Mouse (Mus musculus): ENCODE measurements around the gene Rrp1b. TPM values are rescaled to one million over a fixed set of nuclear protein-coding genes. Genes with fewer than 3 reads are reported as not detected.

The Rrp1b gene
- polyA plus RNA-seq, 1 experiment: not detected

GRCm38 (mm10) chr17:32003251-32003650 lies 32.6 kb upstream of the Rrp1b start:
- H3K4me1 ChIP-seq (ENCODE audit: control insufficient read depth, insufficient read depth, low read length): 0 out of 2 replicates have a peak, but pooled peaks cover 3% of the 10 kb centered on the region
- H3K27ac ChIP-seq (ENCODE audit: insufficient read depth, low read depth, low read length): no peak overlapping the region
- no peak overlapping the region for H3K4me3 ChIP-seq (ENCODE audit: insufficient read depth, low read depth, low read length)
- WGBS: 72% methylated on average over 3 of the region's 3 CpGs
- TF ChIP-seq CTCF (IDR thresholded peaks at IDR 0.05; ENCODE audit: insufficient read depth, low read depth, low read length): no peak
- no peak for TF ChIP-seq POLR2A (IDR thresholded peaks at IDR 0.05; ENCODE audit: insufficient read depth, low read depth, low read length)

DNA sequence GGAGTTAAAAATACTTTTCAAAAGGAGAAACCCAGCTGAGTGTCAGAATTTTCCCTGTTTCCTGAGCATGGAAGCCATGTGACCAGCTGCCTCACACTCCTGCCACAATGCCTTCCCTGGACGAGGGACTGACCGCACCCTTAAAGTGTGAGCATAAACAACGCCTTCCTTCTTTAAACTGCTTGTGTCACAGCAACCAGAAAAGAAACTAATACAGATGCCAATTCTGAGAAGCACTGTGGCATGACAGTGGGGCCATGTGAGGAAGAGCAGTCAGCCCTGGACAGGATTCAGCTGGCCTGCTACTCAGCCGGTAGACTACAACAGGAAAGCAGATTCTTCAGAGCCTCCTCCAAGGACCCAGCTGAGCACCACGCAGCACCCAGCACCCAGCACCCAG lies 29.1 kb upstream of the Rrp1b start:
- Histone ChIP-seq H3K27ac (ENCODE audit: insufficient read depth, low read depth, low read length) (no peak overlapping the region), H3K4me1 (ENCODE audit: control insufficient read depth, insufficient read depth, low read length) (0 out of 2 replicates have a peak, but pooled peaks cover 3% of the 10 kb centered on the region), H3K4me3 (ENCODE audit: insufficient read depth, low read depth, low read length) (no peak overlapping the region)
- 82% methylated on average over 5 of the region's 5 CpGs for WGBS
- TF ChIP-seq CTCF (IDR thresholded peaks at IDR 0.05; ENCODE audit: insufficient read depth, low read depth, low read length): no peak
- no peak for TF ChIP-seq POLR2A (IDR thresholded peaks at IDR 0.05; ENCODE audit: insufficient read depth, low read depth, low read length)

GRCm38 (mm10) chr17:32011694-32012093 lies 24.2 kb upstream of the Rrp1b start:
- no peak overlapping the region for H3K4me3 ChIP-seq (ENCODE audit: insufficient read depth, low read depth, low read length)
- H3K4me1 ChIP-seq (ENCODE audit: control insufficient read depth, insufficient read depth, low read length): 0 out of 2 replicates have a peak, but pooled peaks cover 3% of the 10 kb centered on the region
- 87% methylated on average over 6 of the region's 6 CpGs for WGBS
- TF ChIP-seq CTCF (IDR thresholded peaks at IDR 0.05; ENCODE audit: insufficient read depth, low read depth, low read length) (no peak), POLR2A (IDR thresholded peaks at IDR 0.05; ENCODE audit: insufficient read depth, low read depth, low read length) (no peak)
- no peak overlapping the region for H3K27ac ChIP-seq (ENCODE audit: insufficient read depth, low read depth, low read length)

DNA sequence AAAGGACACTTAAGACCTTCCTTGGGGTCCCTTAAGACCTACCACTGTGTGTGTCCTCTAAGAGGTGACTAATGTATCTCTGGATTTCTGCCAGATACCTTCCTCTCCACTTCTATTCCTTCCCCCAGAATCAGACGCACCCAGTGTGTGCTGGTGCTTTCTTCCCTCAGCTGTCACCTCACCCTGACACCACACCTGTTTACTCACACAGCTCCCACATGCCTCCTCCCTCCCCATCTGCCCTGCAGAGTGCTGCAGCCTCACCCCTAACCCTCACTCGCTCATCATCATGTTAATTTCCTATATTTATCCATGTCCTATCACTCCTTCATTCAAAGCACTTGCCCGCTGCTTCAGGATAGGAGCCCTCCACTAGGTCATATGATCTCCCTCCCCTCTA lies 23.6 kb upstream of the Rrp1b start:
- no peaks in the 10 kb centered on the region for H3K4me1 ChIP-seq (ENCODE audit: control insufficient read depth, insufficient read depth, low read length)
- H3K4me3 ChIP-seq (ENCODE audit: insufficient read depth, low read depth, low read length): no peak overlapping the region
- TF ChIP-seq CTCF (IDR thresholded peaks at IDR 0.05; ENCODE audit: insufficient read depth, low read depth, low read length) (no peak), POLR2A (IDR thresholded peaks at IDR 0.05; ENCODE audit: insufficient read depth, low read depth, low read length) (no peak)
- no peak overlapping the region for H3K27ac ChIP-seq (ENCODE audit: insufficient read depth, low read depth, low read length)
- 76% methylated on average over 3 of the region's 3 CpGs for WGBS

- no peak overlapping the region for H3K4me3 ChIP-seq (ENCODE audit: insufficient read depth, low read depth, low read length)
- no peak overlapping the region for H3K27ac ChIP-seq (ENCODE audit: insufficient read depth, low read depth, low read length)
- no peak for TF ChIP-seq POLR2A (IDR thresholded peaks at IDR 0.05; ENCODE audit: insufficient read depth, low read depth, low read length)
- TF ChIP-seq CTCF (IDR thresholded peaks at IDR 0.05; ENCODE audit: insufficient read depth, low read depth, low read length): no peak
- peaks cover 4% of the 10 kb centered on the region; the same call in 1 of the 2 replicates for H3K4me1 ChIP-seq (ENCODE audit: control insufficient read depth, insufficient read depth, low read length)
Measured at GRCm38 (mm10) chr17:32013659-32014058, 22.2 kb upstream of the Rrp1b start.

DNA sequence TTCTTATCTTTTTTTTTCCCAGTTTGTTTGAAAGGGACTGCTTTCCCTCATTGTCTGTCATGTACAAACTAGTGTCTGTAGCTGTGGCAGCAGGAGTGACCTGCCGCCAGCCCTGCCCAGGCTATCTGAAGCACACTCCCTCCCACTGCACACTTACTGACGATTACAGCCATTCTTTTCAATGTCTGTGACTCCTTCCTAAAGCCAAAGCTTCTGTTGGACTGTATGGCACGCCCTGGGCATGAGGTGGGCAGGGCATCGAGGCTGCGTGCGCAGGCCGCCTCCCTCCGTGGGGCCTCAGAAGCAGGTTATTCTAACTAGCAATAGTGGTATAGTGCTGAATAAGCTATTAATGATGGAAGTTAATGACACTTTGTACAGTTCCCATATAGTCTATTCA lies 19.4 kb upstream of the Rrp1b start:
- 96% methylated on average over 8 of the region's 8 CpGs for WGBS
- Histone ChIP-seq H3K4me1 (ENCODE audit: control insufficient read depth, insufficient read depth, low read length) (peaks cover 7% of the 10 kb centered on the region; the same call in 1 of the 2 replicates), H3K27ac (ENCODE audit: insufficient read depth, low read depth, low read length) (no peak overlapping the region), H3K4me3 (ENCODE audit: insufficient read depth, low read depth, low read length) (no peak overlapping the region)
- no peak for TF ChIP-seq CTCF (IDR thresholded peaks at IDR 0.05; ENCODE audit: insufficient read depth, low read depth, low read length)
- TF ChIP-seq POLR2A (IDR thresholded peaks at IDR 0.05; ENCODE audit: insufficient read depth, low read depth, low read length): no peak

GRCm38 (mm10) chr17:32018127-32018894 lies 17.6 kb upstream of the Rrp1b start:
- Histone ChIP-seq H3K27ac (ENCODE audit: insufficient read depth, low read depth, low read length) (no peak overlapping the region), H3K4me3 (ENCODE audit: insufficient read depth, low read depth, low read length) (no peak overlapping the region), H3K4me1 (ENCODE audit: control insufficient read depth, insufficient read depth, low read length) (peaks cover 12% of the 10 kb centered on the region; the same call in 1 of the 2 replicates)
- TF ChIP-seq CTCF (IDR thresholded peaks at IDR 0.05; ENCODE audit: insufficient read depth, low read depth, low read length) (no peak), POLR2A (IDR thresholded peaks at IDR 0.05; ENCODE audit: insufficient read depth, low read depth, low read length) (no peak)
- 71% methylated on average over 5 of the region's 5 CpGs for WGBS

- peaks cover 12% of the 10 kb centered on the region; the same call in 1 of the 2 replicates for H3K4me1 ChIP-seq (ENCODE audit: control insufficient read depth, insufficient read depth, low read length)
- no peak overlapping the region for H3K27ac ChIP-seq (ENCODE audit: insufficient read depth, low read depth, low read length)
- TF ChIP-seq POLR2A (IDR thresholded peaks at IDR 0.05; ENCODE audit: insufficient read depth, low read depth, low read length) (no peak), CTCF (IDR thresholded peaks at IDR 0.05; ENCODE audit: insufficient read depth, low read depth, low read length) (no peak)
- no peak overlapping the region for H3K4me3 ChIP-seq (ENCODE audit: insufficient read depth, low read depth, low read length)
- 100% methylated on average over 3 of the region's 3 CpGs for WGBS
Measured at GRCm38 (mm10) chr17:32021981-32022380, 13.9 kb upstream of the Rrp1b start.

GRCm38 (mm10) chr17:32022551-32022950 lies 13.3 kb upstream of the Rrp1b start:
- TF ChIP-seq POLR2A (IDR thresholded peaks at IDR 0.05; ENCODE audit: insufficient read depth, low read depth, low read length): no peak
- 85% methylated on average over 6 of the region's 6 CpGs for WGBS
- no peak overlapping the region for H3K4me3 ChIP-seq (ENCODE audit: insufficient read depth, low read depth, low read length)
- H3K27ac ChIP-seq (ENCODE audit: insufficient read depth, low read depth, low read length): no peak overlapping the region
- peaks cover 12% of the 10 kb centered on the region; the same call in 1 of the 2 replicates for H3K4me1 ChIP-seq (ENCODE audit: control insufficient read depth, insufficient read depth, low read length)

All from olfactory bulb, adult 2 months (tissue).